Comparison of ENCODE assay signal across 10 mouse cellular contexts in the genomic region with DNA sequence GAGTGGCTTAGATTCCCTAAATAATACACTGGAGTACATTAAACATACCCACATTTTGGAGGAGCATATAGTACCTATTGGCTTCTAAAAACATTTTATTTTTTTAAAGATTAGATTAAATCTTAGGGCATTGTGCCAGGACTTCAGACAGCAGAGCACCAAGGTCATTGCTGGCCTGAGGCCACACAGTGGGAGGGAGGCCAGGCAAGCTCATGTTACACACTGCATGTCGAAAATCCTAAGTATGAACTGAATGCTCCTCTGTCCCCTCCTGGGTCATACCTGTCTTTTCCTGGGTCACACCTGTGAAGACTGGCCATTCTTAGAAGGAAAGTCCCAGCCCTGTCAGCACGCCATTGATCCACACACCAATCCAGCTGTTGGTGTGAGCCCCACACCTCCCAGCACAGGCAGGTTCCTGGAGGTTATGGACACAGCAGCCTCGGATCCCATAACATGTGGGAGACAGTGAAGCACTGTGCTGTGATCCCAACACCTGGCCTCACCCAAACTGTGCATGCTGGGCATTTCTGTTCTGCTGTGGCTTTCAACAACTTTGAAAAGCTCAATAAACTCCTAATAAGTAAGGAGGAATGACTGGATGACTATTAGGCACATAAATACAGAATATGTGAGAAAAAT.
DNase-seq lines count a peak whose midpoint lies in the region; ATAC-seq lines count a peak whose summit lies in the region.
"Had no signal": no experiment of that assay in that cellular context is flagged by ENCODE, and none has a peak within 500 bp of the region (broad histone marks: within the 10 kb centered on the region; RNA-seq: fewer than 3 reads in every experiment).

No protein-coding gene starts in this region.

- no peaks in the 10 kb centered on the region for H3K9me3 ChIP-seq in liver, embryonic 12.5 days (replicated peaks)
- H3K9me3 ChIP-seq in embryonic facial prominence, embryonic 10.5 days = no peaks in the 10 kb centered on the region
- H3K9me3 ChIP-seq in stomach, embryonic 15.5 days = no peaks in the 10 kb centered on the region
- no peaks in the 10 kb centered on the region for H3K9me3 ChIP-seq in midbrain, embryonic 14.5 days (ENCODE audit: control insufficient read depth, low read length)

- ATAC-seq in liver, embryonic 12.5 days = 0 out of 2 replicates have a peak, but pooled peaks have one; percentile 13
- peak; percentile 24; the same call in 1 of the 2 replicates for ATAC-seq in stomach, embryonic 15.5 days (ENCODE audit: insufficient read depth, low FRiP score, low read depth)
- no peak for ATAC-seq in midbrain, embryonic 14.5 days (ENCODE audit: low FRiP score, low TSS enrichment)

- WGBS in liver, embryonic 12.5 days (ENCODE audit: insufficient replicate concordance) = 59% methylated on average over 3 of the region's 3 CpGs
- 22% methylated on average over 3 of the region's 3 CpGs for WGBS in embryonic facial prominence, embryonic 10.5 days
- WGBS in stomach, embryonic 15.5 days = 31% methylated on average over 3 of the region's 3 CpGs
- 59% methylated on average over 3 of the region's 3 CpGs for WGBS in midbrain, embryonic 14.5 days

- H3K36me3 ChIP-seq in liver, embryonic 12.5 days = no peaks in the 10 kb centered on the region
- no peaks in the 10 kb centered on the region; the same call in 1 of the 2 replicates for H3K36me3 ChIP-seq in embryonic facial prominence, embryonic 10.5 days (replicated peaks)
- H3K36me3 ChIP-seq in stomach, embryonic 15.5 days = no peaks in the 10 kb centered on the region
- H3K36me3 ChIP-seq in midbrain, embryonic 14.5 days (ENCODE audit: control insufficient read depth, insufficient read depth, low read length) = no peaks in the 10 kb centered on the region

- no peak overlapping the region for H3K9ac ChIP-seq in liver, embryonic 12.5 days
- H3K9ac ChIP-seq in stomach, embryonic 15.5 days = no peak overlapping the region
- H3K9ac ChIP-seq in midbrain, embryonic 14.5 days (replicated peaks; ENCODE audit: low read length) = no peak overlapping the region

- no peak overlapping the region for H3K27ac ChIP-seq in liver, embryonic 12.5 days
- H3K27ac ChIP-seq in embryonic facial prominence, embryonic 10.5 days (replicated peaks) = peak overlapping the region; percentile 70; the same call in 1 of the 2 replicates
- peak overlapping the region; percentile 66; the same call in 1 of the 2 replicates for H3K27ac ChIP-seq in stomach, embryonic 15.5 days
- no peak overlapping the region for H3K27ac ChIP-seq in midbrain, embryonic 14.5 days (replicated peaks; ENCODE audit: low read depth, low read length)

- no peaks in the 10 kb centered on the region for H3K27me3 ChIP-seq in liver, embryonic 12.5 days (replicated peaks)
- no peaks in the 10 kb centered on the region for H3K27me3 ChIP-seq in embryonic facial prominence, embryonic 10.5 days (replicated peaks; ENCODE audit: low read depth, poor library complexity, severe bottlenecking)
- H3K27me3 ChIP-seq in stomach, embryonic 15.5 days (replicated peaks) = no peaks in the 10 kb centered on the region
- no peaks in the 10 kb centered on the region for H3K27me3 ChIP-seq in midbrain, embryonic 14.5 days (ENCODE audit: control insufficient read depth, insufficient read depth, low read length)

- H3K4me2 ChIP-seq in liver, embryonic 12.5 days = no peak overlapping the region
- no peak overlapping the region for H3K4me2 ChIP-seq in stomach, embryonic 15.5 days
- no peak overlapping the region for H3K4me2 ChIP-seq in midbrain, embryonic 14.5 days (ENCODE audit: low read length)
- H3K4me2 ChIP-seq: midbrain, embryonic 11.5 days had no signal

- H3K4me3 ChIP-seq in liver, embryonic 12.5 days = no peak overlapping the region
- no peak overlapping the region for H3K4me3 ChIP-seq in embryonic facial prominence, embryonic 10.5 days
- H3K4me3 ChIP-seq in stomach, embryonic 15.5 days (replicated peaks) = no peak overlapping the region
- H3K4me3 ChIP-seq in midbrain, embryonic 14.5 days (replicated peaks; ENCODE audit: low read depth, low read length) = no peak overlapping the region
- H3K4me3 ChIP-seq: erythroblast, embryonic 14.5 days had no signal

- DNase-seq in liver = no peak
- DNase-seq in embryonic facial prominence, embryonic 10.5 days (ENCODE audit: low spot score) = peak; percentile 50
- peak; percentile 53 to 59 for DNase-seq in kidney, adult 8-10 months
- no peak for DNase-seq in midbrain, embryonic 14.5 days
- DNase-seq in layer of hippocampus, adult 9-11 months = no peak
- DNase-seq: thymus, postnatal 14 days had no signal

- peaks cover 9% of the 10 kb centered on the region for H3K4me1 ChIP-seq in liver, embryonic 12.5 days
- peaks cover 39% of the 10 kb centered on the region for H3K4me1 ChIP-seq in embryonic facial prominence, embryonic 10.5 days
- 0 out of 2 replicates have a peak, but pooled peaks cover 5% of the 10 kb centered on the region for H3K4me1 ChIP-seq in stomach, embryonic 15.5 days
- 0 out of 2 replicates have a peak, but pooled peaks cover 9% of the 10 kb centered on the region for H3K4me1 ChIP-seq in midbrain, embryonic 14.5 days (ENCODE audit: control insufficient read depth, insufficient read depth, low read length)

Comparison
In these comparisons a context has a peak if more than half of its experiments do, and no peak if none do; other contexts are left out.
1. H3K27ac ChIP-seq: peak in embryonic facial prominence, embryonic 10.5 days (single experiment) and stomach, embryonic 15.5 days (single experiment); none in liver, embryonic 12.5 days (single experiment) and midbrain, embryonic 14.5 days (single experiment).
2. DNase-seq: peak in embryonic facial prominence, embryonic 10.5 days (single experiment) and kidney, adult 8-10 months (2 of 2); none in liver (single experiment), midbrain, embryonic 14.5 days (single experiment) and layer of hippocampus, adult 9-11 months (single experiment).